Mouse (Mus musculus) adrenal gland (tissue): ENCODE results near the gene Sept1.

ENCODE experiments used
- intact Hi-C: fragments of 180-260 bp; cut with DNase I; formaldehyde crosslinking; loops from one replicate; pipeline ENCODE4 v1.15.1; 2025

Gene Sept1

GRCm38 (mm10) chr7:127218670-127219069 lies 14.3 kb downstream of the Sept1 start:
- intact Hi-C loops = no loop called here

- intact Hi-C loops = no loop called here
Observed at GRCm38 (mm10) chr7:127217901-127218642, 14.9 kb downstream of the Sept1 start.

- intact Hi-C loops = no loop called here
Observed at GRCm38 (mm10) chr7:127217475-127217874, 15.5 kb downstream of the Sept1 start.

DNA sequence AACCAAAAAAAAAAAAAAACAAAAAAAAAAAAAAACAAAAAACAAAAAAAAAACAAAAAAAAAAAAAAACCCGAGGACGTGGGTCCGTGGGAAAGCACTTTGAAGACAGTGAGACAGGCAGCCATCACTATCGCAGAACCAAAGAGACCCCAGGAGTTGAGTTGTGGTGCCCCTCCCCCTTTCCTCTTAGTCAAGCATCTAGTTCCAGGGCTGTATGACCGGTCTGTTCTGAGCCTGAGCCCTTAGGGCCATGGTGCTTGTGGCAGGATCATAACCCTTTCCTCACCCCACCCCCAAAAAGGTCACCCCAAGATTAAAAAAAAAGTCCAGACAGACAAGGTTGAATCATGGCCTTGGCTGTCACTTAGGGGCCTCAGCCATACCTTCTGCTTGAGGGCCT lies 16.6 kb downstream of the Sept1 start:
- intact Hi-C loops = no loop called here

DNA sequence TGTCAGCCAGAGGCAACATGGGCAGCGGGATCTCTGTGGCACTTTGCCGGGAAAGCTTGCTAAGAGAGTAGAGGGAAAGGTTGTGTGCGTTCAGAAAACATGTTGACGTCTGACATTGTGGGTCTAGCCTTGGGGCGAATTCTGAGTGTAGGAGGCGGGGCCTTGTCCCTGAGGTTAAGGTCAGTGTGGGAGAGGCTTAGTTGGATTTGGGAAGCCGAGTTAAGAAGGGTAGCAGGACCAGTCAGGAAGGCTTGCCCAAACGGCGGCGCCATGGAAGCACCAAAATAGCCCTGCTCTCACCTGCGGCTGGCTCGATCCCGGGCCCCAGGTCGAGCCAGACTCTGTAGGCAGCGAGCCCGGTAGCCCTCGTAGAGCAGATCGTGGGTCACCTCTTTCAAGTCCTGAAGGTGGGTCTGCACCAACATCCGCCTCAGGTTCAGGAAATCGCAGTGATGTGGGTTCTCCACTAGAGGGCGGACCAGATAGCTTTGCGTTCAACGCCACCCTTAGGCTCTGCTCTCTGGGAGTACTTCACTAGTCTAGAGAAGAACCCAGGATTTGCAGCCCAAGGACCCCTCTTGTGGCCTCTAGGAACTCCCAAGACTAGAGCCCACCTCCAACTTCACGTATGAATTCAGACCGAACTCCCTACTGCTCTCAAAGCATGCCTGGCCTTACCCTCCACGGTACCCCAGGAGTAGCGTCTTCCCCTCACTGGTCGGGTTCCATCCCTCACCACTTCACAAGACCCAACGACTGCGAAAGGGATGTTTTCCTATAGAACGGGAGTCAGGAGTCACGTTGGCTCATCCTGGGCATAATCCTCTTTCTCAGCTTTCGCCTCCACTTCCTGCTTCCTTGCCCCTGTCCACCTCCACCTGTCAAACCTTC lies 17.7 kb downstream of the Sept1 start:
- intact Hi-C loops = no loop called here

GRCm38 (mm10) chr7:127214521-127214920 lies 18.4 kb downstream of the Sept1 start:
- intact Hi-C loops = no loop called here

DNA sequence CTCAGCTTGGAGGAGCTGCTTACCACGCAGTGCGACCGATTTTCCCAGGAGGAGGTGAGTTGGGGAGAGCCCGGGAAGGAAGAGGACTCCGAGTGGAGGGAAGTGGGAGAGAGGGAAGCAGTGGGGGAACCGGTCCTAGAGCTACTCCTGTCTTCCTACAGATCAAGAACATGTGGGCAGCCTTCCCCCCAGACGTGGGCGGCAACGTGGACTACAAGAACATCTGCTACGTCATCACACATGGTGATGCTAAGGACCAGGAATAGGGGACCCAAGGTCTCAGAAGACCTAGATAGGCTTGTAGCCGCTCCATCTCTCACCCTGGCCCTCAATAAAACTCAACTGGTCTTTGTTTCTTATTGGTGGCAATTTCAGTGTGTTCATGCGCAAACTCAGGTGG lies 19.0 kb downstream of the Sept1 start:
- intact Hi-C loops = no loop called here

DNA sequence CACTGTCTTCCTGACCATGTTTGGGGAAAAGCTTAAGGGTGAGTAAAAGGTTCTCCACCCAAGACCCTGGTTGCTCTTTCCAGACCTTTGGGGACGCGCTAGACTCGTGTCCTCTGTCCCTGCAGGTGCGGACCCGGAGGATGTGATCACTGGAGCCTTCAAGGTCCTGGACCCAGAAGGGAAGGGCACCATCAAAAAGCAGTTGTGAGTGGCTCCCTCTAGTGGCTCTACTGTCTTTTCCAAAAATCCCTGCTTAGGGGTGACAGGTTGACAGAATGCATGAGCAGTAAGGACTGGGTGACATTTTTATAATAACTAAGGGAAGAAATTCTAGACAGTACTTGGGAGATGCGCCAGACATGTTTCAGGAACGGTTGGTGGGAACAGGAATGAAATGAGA lies 19.4 kb downstream of the Sept1 start:
- intact Hi-C loops = no loop called here

- intact Hi-C loops = no loop called here
Observed at GRCm38 (mm10) chr7:127212432-127213250, 20.3 kb downstream of the Sept1 start.

- intact Hi-C loops = no loop called here
Observed at GRCm38 (mm10) chr7:127211014-127211745, 21.8 kb downstream of the Sept1 start.

GRCm38 (mm10) chr7:127210266-127210665 lies 22.7 kb downstream of the Sept1 start:
- intact Hi-C loops = no loop called here

DNA sequence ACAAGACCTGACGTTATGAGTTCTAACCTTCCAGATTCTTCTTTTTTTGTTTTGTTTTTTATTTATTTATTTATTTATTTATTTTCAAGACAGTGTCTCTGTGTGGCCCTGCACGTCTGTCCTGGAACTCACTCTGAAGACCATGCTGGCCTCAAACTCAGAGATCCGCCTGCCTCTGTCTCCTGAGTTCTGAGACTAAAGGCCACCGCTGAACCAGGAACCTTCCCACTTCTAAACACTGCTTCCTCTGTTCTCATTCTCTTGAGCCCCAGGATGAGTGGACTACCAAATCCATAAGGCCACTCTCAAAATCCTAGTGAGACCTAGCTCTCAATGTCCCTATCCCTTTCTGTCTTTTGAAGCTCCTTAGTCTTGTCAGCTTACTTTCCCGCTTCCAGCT lies 23.1 kb downstream of the Sept1 start:
- intact Hi-C loops = no loop called here

DNA sequence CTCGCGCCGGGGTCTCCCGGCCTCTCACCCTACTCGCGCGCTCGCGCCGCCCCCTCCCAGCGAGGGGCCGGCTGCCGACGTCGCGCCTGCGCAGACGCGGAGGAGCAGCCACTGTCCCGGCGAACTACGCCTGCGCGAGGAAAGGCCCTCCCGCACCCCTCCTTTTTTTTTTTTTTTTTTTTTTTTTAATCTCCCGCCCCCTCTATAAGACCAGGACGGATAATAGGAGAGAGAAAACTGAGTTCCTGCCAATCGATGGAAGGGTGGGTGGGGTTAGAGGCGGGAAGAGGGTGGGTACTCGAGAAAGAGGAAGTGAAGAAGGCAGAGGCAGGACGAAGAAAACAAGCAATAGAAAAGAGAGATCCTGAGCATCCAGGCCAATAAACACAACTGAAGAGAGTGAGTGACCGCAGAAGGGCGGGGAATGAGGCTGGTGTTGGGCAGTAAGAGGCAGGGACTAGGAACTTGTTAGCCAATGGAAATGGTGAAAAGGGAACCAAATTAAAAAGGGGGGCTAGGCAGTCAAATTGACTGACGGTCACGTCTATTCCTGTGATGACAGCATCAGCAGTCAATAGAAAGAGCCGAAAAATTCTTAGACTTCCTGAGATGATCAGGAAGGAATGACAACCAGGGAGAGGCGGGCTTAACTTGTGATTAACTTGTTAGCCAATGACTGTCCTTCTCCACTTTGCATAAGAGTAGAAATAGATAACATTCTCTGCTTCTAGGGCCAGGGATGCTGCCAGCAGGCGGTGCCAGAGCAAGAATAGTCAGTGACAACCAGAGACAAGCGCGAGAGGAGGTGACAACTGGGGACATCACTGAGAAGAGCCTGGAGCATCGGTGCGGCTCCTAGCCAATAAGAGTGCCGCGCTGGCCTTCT lies 24.1 kb downstream of the Sept1 start, which contains the start of gene Mylpf:
TSS of gene Mylpf (plus strand) at position 338 of the 886 bp plus-strand sequence.
- intact Hi-C loops = no loop called here

- intact Hi-C loops = no loop called here
Observed at GRCm38 (mm10) chr7:127208295-127208552, 24.7 kb downstream of the Sept1 start, which contains the start of gene Tbc1d10b. Gene Tbc1d10b, minus strand, starts transcription at chr7:127208468.

- intact Hi-C loops = no loop called here
Observed at GRCm38 (mm10) chr7:127207374-127208294, 25.3 kb downstream of the Sept1 start.

DNA sequence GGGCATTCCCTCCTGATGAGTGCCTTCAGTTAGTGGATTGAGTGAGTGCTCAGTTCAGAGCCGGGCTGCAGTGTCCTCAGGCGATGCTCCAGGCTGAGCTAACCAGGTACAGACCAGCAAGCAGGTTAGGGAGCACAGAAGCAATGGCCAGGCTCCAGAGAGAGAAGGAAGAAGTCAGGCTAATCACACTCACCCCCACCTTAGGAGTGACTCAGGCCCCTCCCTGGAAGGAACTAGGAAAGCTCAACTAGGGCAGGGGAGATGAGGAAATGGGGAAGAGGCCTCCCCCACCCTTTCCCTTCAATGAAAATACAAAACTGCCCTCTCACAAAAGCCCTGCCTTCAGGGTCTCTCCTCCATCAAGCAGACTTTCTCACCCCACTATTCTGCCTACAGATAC lies 26.3 kb downstream of the Sept1 start:
- intact Hi-C loops = no loop called here

GRCm38 (mm10) chr7:127196484-127196883 lies 36.4 kb downstream of the Sept1 start:
- intact Hi-C loops = no loop called here

DNA sequence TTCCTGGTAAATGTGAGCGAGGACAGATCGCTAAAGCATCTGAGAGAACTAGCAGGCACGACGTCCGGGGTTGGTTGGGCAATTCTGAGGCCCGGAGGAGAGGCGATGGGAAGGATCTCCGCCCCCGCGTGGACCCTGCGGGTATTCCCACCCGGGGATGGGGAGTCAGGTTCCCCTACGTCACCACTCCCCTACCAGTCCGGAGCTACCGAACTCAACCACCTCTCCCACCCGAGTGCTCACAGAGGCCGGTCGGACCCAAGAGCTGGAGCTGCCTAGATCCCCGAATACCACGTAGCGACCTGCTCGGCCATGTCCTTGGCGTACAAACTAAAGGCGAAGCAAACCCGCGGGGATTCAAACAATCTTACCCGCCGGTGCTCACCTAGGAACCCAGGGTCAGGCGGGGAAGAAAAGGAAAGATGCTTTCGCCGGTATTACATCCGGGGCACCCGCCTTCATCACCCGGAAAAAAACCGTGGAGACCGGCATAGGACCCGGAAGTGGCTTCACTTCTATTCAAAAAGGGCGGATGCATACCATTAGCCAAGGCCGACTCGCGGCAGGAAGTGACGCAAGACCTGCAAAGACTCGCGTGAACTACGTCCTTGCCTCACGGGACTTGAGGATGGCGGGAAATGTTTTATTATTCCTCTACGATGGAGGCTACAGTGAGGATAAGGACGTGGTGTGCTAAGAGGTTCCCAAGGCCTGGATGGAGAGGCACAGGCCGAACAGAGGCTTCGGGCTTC lies 37.2 kb downstream of the Sept1 start, which contains the start of gene Cd2bp2:
TSS of gene Cd2bp2 (minus strand) at position 507 of the 752 bp plus-strand sequence.
- intact Hi-C loops = no loop called here
